ENCODE assay signal across 23 mouse cellular contexts in genomic region chr11:78863898-78864297, GRCm38 (mm10). TPM values are rescaled to one million over a fixed set of nuclear protein-coding genes. Genes with fewer than 3 reads are reported as not detected.
"Had no signal": no experiment of that assay in that cellular context is flagged by ENCODE, and none has a peak within 500 bp of the region (broad histone marks: within the 10 kb centered on the region; RNA-seq: fewer than 3 reads in every experiment).

No protein-coding gene starts in this region.

- H3K27ac ChIP-seq: liver, embryonic 14.5 days; lung, embryonic 15.5 days; macrophage; midbrain, embryonic 13.5 days; midbrain, embryonic 15.5 days; neural tube, embryonic 12.5 days; stomach, embryonic 15.5 days; stomach, postnatal 0 days had no signal

- H3K9ac ChIP-seq: liver, embryonic 14.5 days; lung, embryonic 15.5 days; midbrain, embryonic 13.5 days; midbrain, embryonic 15.5 days; neural tube, embryonic 12.5 days; stomach, embryonic 15.5 days had no signal

- ATAC-seq: lung, postnatal 0 days; midbrain, embryonic 13.5 days; midbrain, embryonic 15.5 days had no signal

- H3K4me3 ChIP-seq: lung, embryonic 15.5 days; megakaryocyte, embryonic 14.5 days; midbrain, embryonic 13.5 days; midbrain, embryonic 15.5 days; neural tube, embryonic 12.5 days; stomach, embryonic 15.5 days had no signal

- DNase-seq: lung, adult 2 months; lung, postnatal 14 days; lung, postnatal 36 days; right cerebral cortex, adult 18-20 months; right cerebral cortex, postnatal 25 days; right cerebral cortex, postnatal 4 days; spleen, adult 18-20 months; thymus, adult 2 months; thymus, postnatal 25 days; thymus, postnatal 4 days had no signal

- H3K4me1 ChIP-seq: lung, embryonic 15.5 days; midbrain, embryonic 15.5 days; neural tube, embryonic 12.5 days; stomach, embryonic 15.5 days had no signal

- H3K4me2 ChIP-seq: lung, embryonic 15.5 days; midbrain, embryonic 11.5 days; midbrain, embryonic 13.5 days; midbrain, embryonic 15.5 days; neural tube, embryonic 12.5 days; stomach, embryonic 15.5 days had no signal

- H3K9me3 ChIP-seq: lung, embryonic 15.5 days; midbrain, embryonic 13.5 days; midbrain, embryonic 15.5 days; neural tube, embryonic 12.5 days; stomach, embryonic 15.5 days had no signal

- H3K27me3 ChIP-seq: lung, embryonic 15.5 days; midbrain, embryonic 15.5 days; neural tube, embryonic 12.5 days; stomach, embryonic 15.5 days had no signal

- H3K36me3 ChIP-seq: lung, embryonic 15.5 days; midbrain, embryonic 13.5 days; midbrain, embryonic 15.5 days; neural tube, embryonic 12.5 days; stomach, embryonic 15.5 days had no signal

RNA-seq across cellular contexts. Expression of gene Nos2, which starts 56.7 kb away (rescaled TPM):
- total RNA-seq: monocyte, adult 5-6 weeks; neutrophil, adult 5-6 weeks had no signal
